Mouse (Mus musculus) lung, postnatal 0 days (tissue): ENCODE measurements around the gene Myo15b. TPM values are rescaled to one million over a fixed set of nuclear protein-coding genes. Genes with fewer than 3 reads are reported as not detected.

Experiments
- ATAC-seq: fragments of 200-750 bp; cut with Nextera tagmentation; 2 replicates; pipeline ENCODE4 v1.8.0; 2017; ENCODE audit warnings: moderate library complexity
- DNase-seq: peaks from one replicate; pipeline ENCODE4 v3.0.0-alpha.2; 2016; ENCODE audit warnings: low spot score
- H3K27ac ChIP-seq: fragments of 300-500 bp; sonication (generic); 2 replicates; pipeline ENCODE4 v1.5.1; 2014; ENCODE audit warnings: antibody characterized with exemption, mild to moderate bottlenecking, low read length, mixed read lengths
- H3K27me3 ChIP-seq: fragments of 300-500 bp; sonication (generic); replicated peaks from 2 replicates; pipeline ENCODE4 v1.6.1; 2014; ENCODE audit warnings: low read length, mixed read lengths; ENCODE audit not compliant: insufficient read depth
- H3K36me3 ChIP-seq: fragments of 300-500 bp; sonication (generic); 2 replicates; pipeline ENCODE4 v1.6.1; 2014; ENCODE audit warnings: low read length, mixed read lengths; ENCODE audit not compliant: insufficient read depth
- H3K4me1 ChIP-seq: fragments of 300-500 bp; sonication (generic); 2 replicates; pipeline ENCODE4 v1.6.1; 2014; ENCODE audit warnings: antibody characterized with exemption, low read depth, low read length, mixed read lengths; ENCODE audit not compliant: insufficient read depth
- H3K4me2 ChIP-seq: fragments of 300-500 bp; sonication (generic); replicated peaks from 2 replicates; pipeline ENCODE4 v1.6.1; 2014; ENCODE audit warnings: low read depth, mild to moderate bottlenecking, low read length, moderate library complexity, mixed read lengths
- H3K4me3 ChIP-seq: fragments of 300-500 bp; sonication (generic); 2 replicates; pipeline ENCODE4 v1.5.1; 2014; ENCODE audit warnings: low read depth, low read length
- H3K9ac ChIP-seq: fragments of 300-500 bp; sonication (generic); replicated peaks from 2 replicates; pipeline ENCODE4 v1.6.1; 2014; ENCODE audit warnings: low read depth, mild to moderate bottlenecking
- H3K9me3 ChIP-seq: fragments of 300-500 bp; sonication (generic); 2 replicates; pipeline ENCODE4 v1.6.1; 2016; ENCODE audit warnings: low read length, mixed read lengths
- CTCF ChIP-seq: IDR thresholded peaks from 2 replicates; pipeline ENCODE4 v1.5.1; 2016; ENCODE audit warnings: antibody characterized with exemption, mild to moderate bottlenecking
- EP300 ChIP-seq: IDR thresholded peaks from 2 replicates; pipeline ENCODE4 v1.6.1; 2016; ENCODE audit warnings: antibody characterized with exemption, mild to moderate bottlenecking, control low read depth
- WGBS: fragments of 180-500 bp; shearing (Covaris S2); extraction: QIAGEN DNeasy Blood & Tissue Kit; methylation state at CpG from one replicate; pipeline ENCODE4 v1.1.7; 2014; 5-methylcytosine and 5-hydroxymethylcytosine counted together
- polyA plus RNA-seq: library from polyadenylated mRNA; unstranded; fragments of >200 nt; fragmentation: Nextera tagmentation; extraction: Ambion mirVana; gene quantifications from 2 replicates; pipeline ENCODE4 v1.2.1, GENCODE M21; 2015

Gene Myo15b
- polyA plus RNA-seq, 1 experiment from 2014 or later, result 0.57 TPM

DNA sequence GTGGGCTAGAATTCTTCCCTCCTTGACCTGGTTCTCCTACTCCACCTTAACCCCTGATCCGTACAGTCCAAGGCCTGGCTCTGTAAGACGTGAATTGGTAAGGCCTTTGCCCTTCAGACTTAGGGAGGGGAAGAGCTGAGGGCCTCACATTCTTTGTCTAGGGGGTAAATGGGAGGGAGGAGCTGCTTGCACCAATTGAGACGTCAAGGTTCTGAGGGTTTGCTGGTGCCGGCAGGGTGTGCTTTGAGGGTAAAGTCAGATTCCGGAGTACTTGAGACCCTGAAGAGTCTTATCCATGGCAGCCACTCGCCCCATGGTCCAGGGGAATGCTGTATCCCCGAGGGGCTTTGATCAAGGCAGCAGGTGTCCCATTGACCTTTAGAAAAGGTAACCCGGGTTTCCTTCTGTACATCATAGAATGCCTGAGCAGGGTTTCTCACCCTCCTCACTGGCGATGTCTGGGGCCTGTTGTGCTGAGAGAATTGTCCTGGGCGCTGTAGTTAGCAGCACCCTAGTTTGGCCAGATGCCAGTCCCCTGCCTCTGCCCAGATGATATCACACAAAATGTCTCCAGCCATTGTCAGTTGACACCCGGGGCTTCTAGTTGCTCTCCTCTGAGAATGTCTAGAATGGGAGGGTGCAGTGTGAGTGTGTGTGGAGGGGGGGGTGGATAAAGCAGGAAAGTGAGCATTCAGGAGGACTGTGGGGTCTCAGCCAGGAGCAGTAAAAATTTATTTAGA lies 21.4 kb upstream of the Myo15b start:
- H3K27me3 ChIP-seq, result no peaks in the 10 kb centered on the region
- H3K4me3 ChIP-seq, result no peak overlapping the region
- DNase-seq (peak; percentile 91), ATAC-seq (peak; percentile 73)
- TF ChIP-seq EP300, result peak; percentile 94
- TF ChIP-seq CTCF, result no peak
- no peaks in the 10 kb centered on the region for H3K36me3 ChIP-seq
- peaks cover 31% of the 10 kb centered on the region for H3K4me1 ChIP-seq
- no peak overlapping the region for H3K4me2 ChIP-seq
- H3K27ac ChIP-seq, result peak overlapping the region; percentile 90
- H3K9ac ChIP-seq, result no peak overlapping the region
- no peaks in the 10 kb centered on the region for H3K9me3 ChIP-seq
- 43% methylated on average over 11 of the region's 11 CpGs for WGBS

GRCm38 (mm10) chr11:115837606-115838345 lies 20.4 kb upstream of the Myo15b start:
- Histone ChIP-seq H3K9me3 (no peaks in the 10 kb centered on the region), H3K27ac (peak overlapping the region; percentile 90), H3K4me2 (no peak overlapping the region), H3K27me3 (no peaks in the 10 kb centered on the region), H3K36me3 (no peaks in the 10 kb centered on the region), H3K9ac (no peak overlapping the region), H3K4me1 (peaks cover 29% of the 10 kb centered on the region), H3K4me3 (no peak overlapping the region)
- WGBS, result 66% methylated on average over 22 of the region's 22 CpGs
- no peak for DNase-seq
- TF ChIP-seq EP300 (no peak), CTCF (no peak)
- ATAC-seq, result no peak

GRCm38 (mm10) chr11:115838895-115839311 lies 19.3 kb upstream of the Myo15b start:
- H3K4me3 ChIP-seq, result no peak overlapping the region
- TF ChIP-seq EP300, result no peak
- no peak for TF ChIP-seq CTCF
- no peaks in the 10 kb centered on the region for H3K9me3 ChIP-seq
- H3K4me2 ChIP-seq, result no peak overlapping the region
- H3K36me3 ChIP-seq, result no peaks in the 10 kb centered on the region
- H3K9ac ChIP-seq, result no peak overlapping the region
- no peaks in the 10 kb centered on the region for H3K27me3 ChIP-seq
- H3K4me1 ChIP-seq, result peaks cover 24% of the 10 kb centered on the region
- WGBS, result 35% methylated on average over 4 of the region's 4 CpGs
- DNase-seq (peak; percentile 74), ATAC-seq (peak; percentile 53)
- H3K27ac ChIP-seq, result peak overlapping the region; percentile 90

DNA sequence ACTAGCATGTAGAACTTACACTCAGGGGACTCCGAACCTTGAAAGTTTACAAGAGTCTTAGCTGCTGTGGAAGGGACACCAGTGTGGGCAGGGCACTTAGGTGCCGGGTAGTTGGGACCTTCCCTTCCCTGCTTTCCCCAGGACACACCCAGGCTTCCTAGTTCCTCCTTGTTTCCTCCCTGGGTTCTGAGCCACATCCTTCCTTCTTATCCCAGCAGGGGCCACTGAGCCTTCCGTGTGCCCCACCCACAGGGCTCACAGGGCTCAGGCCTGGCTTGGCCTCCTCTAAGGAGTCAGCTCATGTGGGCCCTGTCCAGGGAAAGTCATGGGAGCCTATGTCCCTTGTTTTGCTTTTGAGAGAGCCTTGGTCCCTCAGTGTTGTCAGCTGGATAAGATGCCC lies 18.5 kb upstream of the Myo15b start:
- H3K4me2 ChIP-seq, result no peak overlapping the region
- TF ChIP-seq CTCF (no peak), EP300 (no peak)
- peaks cover 25% of the 10 kb centered on the region for H3K4me1 ChIP-seq
- H3K27me3 ChIP-seq, result no peaks in the 10 kb centered on the region
- DNase-seq, result no peak
- 25% methylated on average over 3 of the region's 3 CpGs for WGBS
- ATAC-seq, result no peak
- H3K4me3 ChIP-seq, result no peak overlapping the region
- no peaks in the 10 kb centered on the region for H3K9me3 ChIP-seq
- H3K9ac ChIP-seq, result no peak overlapping the region
- peak overlapping the region; percentile 90 for H3K27ac ChIP-seq
- no peaks in the 10 kb centered on the region for H3K36me3 ChIP-seq

- Histone ChIP-seq H3K36me3 (peaks cover 8% of the 10 kb centered on the region), H3K4me1 (peaks cover 25% of the 10 kb centered on the region), H3K27me3 (no peaks in the 10 kb centered on the region), H3K4me2 (no peak overlapping the region), H3K9me3 (no peaks in the 10 kb centered on the region), H3K4me3 (no peak overlapping the region), H3K27ac (peak overlapping the region; percentile 84), H3K9ac (no peak overlapping the region)
- 83% methylated on average over 6 of the region's 6 CpGs for WGBS
- TF ChIP-seq EP300 (no peak), CTCF (peak; percentile 41)
- DNase-seq (no peak), ATAC-seq (no peak)
These were observed 17.2 kb upstream of the Myo15b start for GRCm38 (mm10) chr11:115841044-115841443.

- H3K36me3 ChIP-seq, result peaks cover 12% of the 10 kb centered on the region
- no peaks in the 10 kb centered on the region for H3K9me3 ChIP-seq
- peaks cover 25% of the 10 kb centered on the region for H3K4me1 ChIP-seq
- H3K4me3 ChIP-seq, result no peak overlapping the region
- peak; percentile 62 for ATAC-seq
- no peaks in the 10 kb centered on the region for H3K27me3 ChIP-seq
- H3K4me2 ChIP-seq, result no peak overlapping the region
- H3K27ac ChIP-seq, result peak overlapping the region; percentile 84
- DNase-seq, result peak; percentile 72
- H3K9ac ChIP-seq, result no peak overlapping the region
- TF ChIP-seq EP300 (peak; percentile 94), CTCF (no peak)
- 13% methylated on average over 6 of the region's 6 CpGs for WGBS
These were observed 16.1 kb upstream of the Myo15b start for GRCm38 (mm10) chr11:115841961-115842550.
